Mouse (Mus musculus) stomach, embryonic 15.5 days (tissue): Measurements from ENCODE around the gene Snx15. TPM values are rescaled to one million over a fixed set of nuclear protein-coding genes. Genes with fewer than 3 reads are reported as not detected.

Experiments
- ATAC-seq: fragments of 200-750 bp; cut with Nextera tagmentation; 2 replicates; pipeline ENCODE4 v1.8.0; 2017; ENCODE audit warnings: low read depth, moderate number of reproducible peaks, moderate TSS enrichment; ENCODE audit not compliant: insufficient read depth, low FRiP score
- H3K27ac ChIP-seq: fragments of 300-500 bp; sonication (generic); 2 replicates; pipeline ENCODE4 v1.5.1; 2015; ENCODE audit warnings: mild to moderate bottlenecking, inconsistent platforms
- H3K27me3 ChIP-seq: fragments of 300-500 bp; sonication (generic); replicated peaks from 2 replicates; pipeline ENCODE4 v1.6.1; 2015; ENCODE audit warnings: inconsistent platforms
- H3K36me3 ChIP-seq: fragments of 300-500 bp; sonication (generic); 2 replicates; pipeline ENCODE4 v1.6.1; 2015; ENCODE audit warnings: inconsistent platforms
- H3K4me1 ChIP-seq: fragments of 300-500 bp; sonication (generic); 2 replicates; pipeline ENCODE4 v1.6.1; 2015; ENCODE audit warnings: inconsistent platforms
- H3K4me2 ChIP-seq: fragments of 300-500 bp; sonication (generic); 2 replicates; pipeline ENCODE4 v1.6.1; 2015; ENCODE audit warnings: mild to moderate bottlenecking, inconsistent platforms
- H3K4me3 ChIP-seq: fragments of 300-500 bp; sonication (generic); replicated peaks from 2 replicates; pipeline ENCODE4 v1.5.1; 2015; ENCODE audit warnings: inconsistent platforms
- H3K9ac ChIP-seq: fragments of 300-500 bp; sonication (generic); 2 replicates; pipeline ENCODE4 v1.6.1; 2015; ENCODE audit warnings: inconsistent platforms
- H3K9me3 ChIP-seq: fragments of 300-500 bp; sonication (generic); 2 replicates; pipeline ENCODE4 v1.6.1; 2016; ENCODE audit warnings: inconsistent platforms
- WGBS: fragments of 180-500 bp; shearing (Covaris S2); methylation state at CpG from one replicate; pipeline ENCODE4 v1.1.7; 2015; 5-methylcytosine and 5-hydroxymethylcytosine counted together
- polyA plus RNA-seq: library from polyadenylated mRNA; unstranded; fragments of >200 nt; fragmentation: Nextera tagmentation; extraction: Ambion mirVana; gene quantifications from 2 replicates; pipeline ENCODE4 v1.2.1, GENCODE M21; 2015

Snx15 gene
- polyA plus RNA-seq, 1 experiment from 2014 or later: 29.2 TPM

DNA sequence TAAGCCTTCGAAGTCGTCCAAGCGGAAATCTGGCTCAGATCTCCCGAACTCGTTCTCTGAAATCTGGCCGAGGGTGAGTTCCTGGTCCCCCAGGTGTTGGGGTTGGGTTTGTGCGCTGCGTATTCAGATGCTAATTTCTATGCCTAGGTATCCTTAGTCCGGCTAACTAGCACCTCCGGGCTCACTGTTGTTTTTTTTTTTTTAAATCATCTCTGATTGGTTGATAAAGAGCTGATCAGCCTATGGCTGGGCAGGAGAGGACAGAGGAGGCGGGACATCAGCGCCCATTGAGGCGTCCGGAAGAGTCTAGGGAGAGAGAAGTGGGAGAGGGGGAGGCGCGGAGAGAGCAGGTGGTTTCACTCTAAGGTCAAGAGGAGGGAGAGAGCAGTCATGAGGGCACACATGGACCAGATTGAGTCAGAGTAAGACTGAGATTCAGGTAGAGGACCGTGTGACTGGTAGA is 42.7 kb downstream of the Snx15 start:
- Histone ChIP-seq H3K9ac (peak overlapping the region; percentile 40; the same call in 1 of the 2 replicates), H3K27ac (peak overlapping the region; percentile 77), H3K27me3 (no peaks in the 10 kb centered on the region), H3K4me1 (peaks cover 16% of the 10 kb centered on the region), H3K4me3 (peak overlapping the region; percentile 72), H3K4me2 (peak overlapping the region; percentile 78), H3K9me3 (no peaks in the 10 kb centered on the region), H3K36me3 (peaks cover 17% of the 10 kb centered on the region)
- ATAC-seq: peak; percentile 69
- 0% methylated on average over 17 of the region's 17 CpGs for WGBS

DNA sequence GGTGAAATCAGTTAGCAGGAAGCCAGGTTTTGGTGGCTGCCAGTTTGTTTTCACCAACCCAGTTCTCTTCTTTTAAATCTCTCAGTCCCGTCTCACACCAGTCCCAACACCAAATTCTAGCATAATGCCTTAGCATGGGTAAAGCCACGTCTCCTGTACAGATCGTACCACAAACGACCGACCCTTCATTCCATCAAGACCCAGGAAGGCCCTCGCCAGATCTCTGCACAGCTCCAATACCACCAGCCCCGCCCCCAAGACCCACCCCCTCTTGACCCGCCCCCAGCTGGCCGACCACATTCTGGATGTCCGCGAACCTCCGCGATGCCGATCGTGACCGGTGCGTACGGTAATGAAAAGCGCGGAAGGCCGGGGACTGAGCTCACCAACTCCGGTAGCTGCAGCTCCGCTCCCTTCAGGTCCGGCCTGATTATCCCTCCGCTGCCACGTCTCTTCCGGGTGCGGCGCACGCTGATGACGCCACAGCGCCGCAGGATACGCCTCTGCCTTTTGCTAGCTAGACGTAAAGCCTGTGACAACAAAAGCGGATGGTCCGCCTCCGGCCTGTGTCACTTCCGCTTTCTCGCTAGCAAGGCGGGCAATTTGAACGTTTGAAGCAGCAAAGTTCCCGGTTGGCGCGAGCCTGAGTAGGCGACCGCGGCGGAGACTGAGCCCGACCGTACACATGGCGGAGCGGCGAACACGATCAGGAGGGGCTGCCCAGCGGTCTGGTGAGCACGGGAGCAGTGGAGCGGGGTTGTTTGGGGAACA is 43.4 kb downstream of the Snx15 start, which contains the start of the genes Zfpl1 and Cdca5:
Gene Zfpl1 (minus strand): TSS at position 479 of the 771 bp plus-strand sequence.
Gene Cdca5 (plus strand): TSS at position 506 of the 771 bp plus-strand sequence.
- Histone ChIP-seq H3K36me3 (peaks cover 20% of the 10 kb centered on the region), H3K9ac (peak within 1 kb of the TSS; percentile 60), H3K9me3 (no peaks in the 10 kb centered on the region), H3K4me1 (peaks cover 16% of the 10 kb centered on the region), H3K27ac (peak within 1 kb of the TSS; percentile 77), H3K4me2 (peak within 1 kb of the TSS; percentile 82), H3K27me3 (no peaks in the 10 kb centered on the region), H3K4me3 (peak within 1 kb of the TSS; percentile 72)
- ATAC-seq: peak; percentile 88
- WGBS: under 1% methylated on average over 58 of the region's 58 CpGs

DNA sequence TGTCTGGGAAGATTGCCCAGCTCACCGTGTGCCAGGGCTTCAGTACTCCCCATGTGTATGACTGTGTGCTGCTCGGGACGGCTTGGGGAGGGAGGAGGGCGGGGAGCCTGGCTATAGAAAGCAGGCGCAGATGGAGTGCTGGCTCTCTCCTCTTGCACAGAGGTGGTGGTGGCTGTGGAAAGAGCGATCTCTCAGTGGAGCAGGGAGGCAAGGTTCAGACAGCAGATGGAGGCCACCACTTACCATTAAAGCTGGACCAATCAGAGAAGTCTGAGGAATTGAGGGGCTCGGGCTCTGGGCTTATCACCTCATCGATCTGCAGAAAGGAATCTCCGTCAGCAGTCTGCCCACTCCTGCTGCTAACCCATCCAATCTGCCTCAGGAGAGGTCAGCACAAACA is 45.9 kb downstream of the Snx15 start, which contains the start of gene Gm28374:
Gene Gm28374 (minus strand): TSS at position 101 of the 400 bp plus-strand sequence.
- Histone ChIP-seq H3K36me3 (peaks cover 17% of the 10 kb centered on the region), H3K9me3 (no peaks in the 10 kb centered on the region), H3K27ac (no peak within 1 kb of the TSS), H3K4me2 (no peak within 1 kb of the TSS), H3K27me3 (no peaks in the 10 kb centered on the region), H3K4me1 (peaks cover 16% of the 10 kb centered on the region), H3K4me3 (no peak within 1 kb of the TSS), H3K9ac (no peak within 1 kb of the TSS)
- ATAC-seq: no peak
- 86% methylated on average over 9 of the region's 9 CpGs for WGBS

DNA sequence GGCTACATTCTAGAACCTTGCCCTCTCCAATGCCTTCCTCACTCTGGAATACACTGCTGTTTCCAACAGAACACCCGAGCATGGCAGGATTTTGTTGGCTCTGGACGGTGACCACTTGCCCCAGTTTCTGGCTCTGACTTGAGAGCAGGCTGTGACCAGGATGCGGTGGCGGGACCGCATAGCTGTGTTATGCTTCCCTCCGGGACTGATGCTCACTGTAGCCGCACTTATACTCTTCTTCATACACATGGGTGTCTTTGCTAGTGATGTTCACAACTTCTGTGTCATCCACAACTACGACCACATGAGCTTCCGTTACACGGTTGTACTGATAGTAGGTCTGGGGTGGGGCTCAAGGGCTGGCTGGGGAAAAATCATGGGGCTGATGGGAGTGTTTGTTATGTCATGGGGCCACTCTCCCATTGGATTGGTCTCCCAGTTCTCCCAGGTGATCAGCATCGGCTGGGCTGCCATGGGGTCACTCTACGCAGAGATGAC is 48.1 kb downstream of the Snx15 start, which contains the start of gene Tmem262:
Gene Tmem262 (plus strand): TSS at position 51 of the 498 bp plus-strand sequence.
- no peak for ATAC-seq
- Histone ChIP-seq H3K36me3 (peaks cover 22% of the 10 kb centered on the region), H3K27ac (no peak within 1 kb of the TSS), H3K4me1 (peaks cover 22% of the 10 kb centered on the region), H3K9me3 (no peaks in the 10 kb centered on the region), H3K9ac (no peak within 1 kb of the TSS), H3K4me2 (no peak within 1 kb of the TSS), H3K4me3 (no peak within 1 kb of the TSS), H3K27me3 (no peaks in the 10 kb centered on the region)
- 91% methylated on average over 12 of the region's 12 CpGs for WGBS

DNA sequence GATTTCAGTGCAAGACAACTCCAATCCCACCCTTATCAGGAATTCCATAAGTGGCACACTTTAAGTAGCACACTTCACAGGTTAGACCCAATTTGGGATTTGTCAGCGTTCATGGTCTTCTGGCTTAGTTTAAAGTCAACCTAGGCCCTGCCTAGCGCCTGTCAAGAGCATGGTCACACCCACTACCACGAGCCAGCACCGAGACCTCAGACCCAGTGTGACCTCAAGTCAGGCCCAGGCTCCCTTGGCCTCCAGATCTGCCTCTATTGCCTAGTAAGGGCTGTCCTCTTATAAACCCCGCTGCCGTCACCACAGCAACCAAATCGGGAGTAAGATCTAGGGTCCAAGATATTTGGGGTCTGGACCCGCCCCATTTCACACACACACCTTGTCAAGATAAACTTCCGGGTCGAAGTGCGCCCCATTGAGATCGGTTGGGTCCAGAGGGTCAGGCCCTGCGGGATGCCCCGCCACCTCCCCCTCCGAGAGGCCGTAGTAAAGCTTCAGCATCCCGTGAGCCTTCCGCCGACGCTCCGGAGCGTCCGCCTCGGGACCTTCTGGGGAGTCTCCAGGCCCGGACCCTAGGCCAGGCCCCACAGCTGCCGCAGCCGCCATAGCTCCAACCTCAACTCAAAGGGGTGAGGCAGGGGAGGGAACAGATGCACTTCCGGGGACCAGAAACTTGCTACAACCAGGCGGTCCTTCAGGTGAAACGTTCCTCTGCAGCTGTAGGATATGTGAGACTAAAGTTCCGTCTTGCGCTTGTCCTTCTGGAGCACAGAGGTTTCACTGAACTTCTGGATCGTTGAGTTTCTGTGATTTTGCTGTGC is 51.3 kb downstream of the Snx15 start, which contains the start of gene Vps51:
Gene Vps51 (minus strand): TSS at position 668 of the 830 bp plus-strand sequence.
- no peaks in the 10 kb centered on the region for H3K27me3 ChIP-seq
- no peaks in the 10 kb centered on the region for H3K9me3 ChIP-seq
- ATAC-seq: peak; percentile 85
- peak within 1 kb of the TSS; percentile 67; the same call in 1 of the 2 replicates for H3K9ac ChIP-seq
- H3K4me1 ChIP-seq: peaks cover 16% of the 10 kb centered on the region; the same call in 1 of the 2 replicates
- peak within 1 kb of the TSS; percentile 92 for H3K4me3 ChIP-seq
- under 1% methylated on average over 33 of the region's 33 CpGs for WGBS
- peak within 1 kb of the TSS; percentile 80 for H3K4me2 ChIP-seq
- peak within 1 kb of the TSS; percentile 89 for H3K27ac ChIP-seq
- peaks cover 14% of the 10 kb centered on the region for H3K36me3 ChIP-seq

DNA sequence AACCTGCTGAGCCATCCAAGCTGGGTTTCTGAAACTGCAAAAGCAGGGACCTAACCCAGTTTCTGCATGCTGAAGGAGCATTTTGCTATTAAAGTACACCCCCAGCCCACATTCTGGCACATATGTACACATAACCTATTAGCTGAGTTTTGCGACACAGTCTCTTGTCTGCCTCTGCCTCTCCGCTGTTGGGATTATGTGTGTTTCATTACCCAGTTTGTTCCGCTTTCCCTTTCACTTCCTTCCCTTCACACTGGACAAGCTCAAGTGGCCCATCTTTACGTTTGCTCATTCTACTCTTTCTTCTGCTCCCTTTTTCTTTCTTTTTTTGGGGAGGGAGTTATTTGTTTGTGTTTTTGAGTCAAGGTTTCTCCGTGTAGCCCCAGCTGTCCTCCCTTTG is 54.2 kb downstream of the Snx15 start:
- Histone ChIP-seq H3K36me3 (peaks cover 26% of the 10 kb centered on the region), H3K27me3 (no peaks in the 10 kb centered on the region)
- no peak for ATAC-seq

DNA sequence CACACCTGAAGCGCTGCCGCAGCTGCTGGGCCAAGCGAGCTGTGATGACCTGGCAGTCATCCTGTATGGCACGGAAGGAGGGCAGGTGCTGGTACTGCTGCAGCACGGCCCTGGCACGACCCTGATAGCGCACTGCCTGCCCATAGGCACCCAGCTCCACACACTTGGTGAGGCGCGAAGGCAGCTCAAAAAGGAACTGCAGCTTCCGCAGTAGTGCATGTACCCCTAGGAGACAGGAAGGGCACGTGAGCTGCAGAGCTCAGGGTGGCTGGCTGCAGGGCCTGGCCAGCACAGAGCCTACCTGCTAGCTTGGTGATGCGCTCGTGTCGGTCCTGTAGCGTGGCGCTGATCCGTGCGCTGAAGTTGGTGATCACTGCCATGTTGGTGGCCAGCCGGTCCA is 56.8 kb downstream of the Snx15 start:
- no peak for ATAC-seq

More for the DNA sequence above, 54.2 kb downstream of the Snx15 start:
- Histone ChIP-seq H3K9me3 (no peaks in the 10 kb centered on the region), H3K27ac (no peak overlapping the region), H3K9ac (no peak overlapping the region), H3K4me1 (peaks cover 16% of the 10 kb centered on the region; the same call in 1 of the 2 replicates), H3K4me3 (no peak overlapping the region), H3K4me2 (no peak overlapping the region)
- 83% methylated on average over 5 of the region's 5 CpGs for WGBS

DNA sequence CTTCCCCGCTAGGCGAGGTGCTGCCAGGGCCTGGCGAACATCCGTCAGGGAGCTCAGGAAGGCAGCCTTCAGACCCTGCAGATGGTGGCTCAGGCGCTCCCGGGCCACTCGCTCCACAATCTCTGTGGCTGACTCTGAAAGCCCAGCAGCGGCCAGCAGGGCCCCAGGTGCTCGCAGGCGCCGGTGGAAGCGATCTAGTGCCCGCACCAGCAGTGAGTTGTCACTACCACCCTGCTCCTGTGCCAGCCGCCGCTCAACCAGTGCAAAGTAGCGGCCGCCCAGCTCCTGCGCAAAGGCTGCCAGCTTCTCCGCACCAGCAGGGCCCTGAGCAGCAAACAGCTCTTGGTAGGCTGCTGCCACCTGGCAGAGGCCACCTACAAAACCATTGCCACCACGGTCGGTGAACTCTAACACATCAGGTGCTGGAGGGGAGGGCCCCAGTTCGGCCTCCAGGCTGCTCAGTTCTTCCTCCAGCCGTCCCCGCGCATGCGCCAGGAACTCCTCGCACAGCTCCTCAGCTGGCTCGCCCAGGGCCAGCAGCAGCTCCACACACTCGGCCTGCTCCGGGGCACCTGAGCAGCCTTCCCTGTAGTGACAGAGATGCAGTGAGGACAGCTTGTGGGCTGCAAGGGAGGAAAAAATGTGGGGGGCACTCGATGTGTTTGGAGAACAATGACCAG is 57.4 kb downstream of the Snx15 start:
- peaks cover 28% of the 10 kb centered on the region for H3K36me3 ChIP-seq
- ATAC-seq: no peak

More for the DNA sequence above, 56.8 kb downstream of the Snx15 start:
- WGBS: 90% methylated on average over 19 of the region's 19 CpGs
- Histone ChIP-seq H3K4me2 (no peak overlapping the region), H3K4me3 (no peak overlapping the region), H3K36me3 (peaks cover 28% of the 10 kb centered on the region), H3K9me3 (no peaks in the 10 kb centered on the region), H3K27ac (no peak overlapping the region), H3K4me1 (peaks cover 32% of the 10 kb centered on the region), H3K9ac (no peak overlapping the region), H3K27me3 (no peaks in the 10 kb centered on the region)

DNA sequence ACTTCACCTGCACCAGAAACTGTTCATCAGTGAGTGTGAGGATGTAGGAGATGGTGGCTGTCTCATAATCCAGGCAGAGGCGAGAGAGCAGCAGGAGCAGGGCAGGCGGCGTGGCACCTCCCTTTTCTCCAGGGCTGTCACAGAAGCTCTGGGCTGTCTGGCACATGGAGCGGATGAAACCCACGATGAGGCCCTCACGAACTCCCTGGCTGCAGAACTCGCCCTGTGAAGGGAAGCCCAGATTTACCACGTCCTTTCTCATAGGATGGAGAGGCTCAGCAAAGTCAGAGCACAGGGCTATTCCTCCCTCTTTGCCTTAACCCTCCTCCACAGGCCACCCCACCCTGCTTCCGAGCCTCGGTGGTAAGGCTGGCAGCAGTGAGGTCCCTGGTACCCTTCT is 58.3 kb downstream of the Snx15 start:
- Histone ChIP-seq H3K27ac (no peak overlapping the region), H3K36me3 (peaks cover 22% of the 10 kb centered on the region), H3K9ac (no peak overlapping the region), H3K4me1 (peaks cover 22% of the 10 kb centered on the region), H3K4me2 (no peak overlapping the region), H3K27me3 (no peaks in the 10 kb centered on the region), H3K9me3 (no peaks in the 10 kb centered on the region), H3K4me3 (no peak overlapping the region)
- no peak for ATAC-seq
- 90% methylated on average over 10 of the region's 10 CpGs for WGBS

More for the DNA sequence above, 57.4 kb downstream of the Snx15 start:
- H3K4me2 ChIP-seq: no peak overlapping the region
- H3K27ac ChIP-seq: no peak overlapping the region
- no peak overlapping the region for H3K9ac ChIP-seq
- 89% methylated on average over 31 of the region's 31 CpGs for WGBS
- H3K4me3 ChIP-seq: no peak overlapping the region
- H3K4me1 ChIP-seq: peaks cover 28% of the 10 kb centered on the region
- H3K9me3 ChIP-seq: no peaks in the 10 kb centered on the region
- H3K27me3 ChIP-seq: no peaks in the 10 kb centered on the region
